In the genomic region with DNA sequence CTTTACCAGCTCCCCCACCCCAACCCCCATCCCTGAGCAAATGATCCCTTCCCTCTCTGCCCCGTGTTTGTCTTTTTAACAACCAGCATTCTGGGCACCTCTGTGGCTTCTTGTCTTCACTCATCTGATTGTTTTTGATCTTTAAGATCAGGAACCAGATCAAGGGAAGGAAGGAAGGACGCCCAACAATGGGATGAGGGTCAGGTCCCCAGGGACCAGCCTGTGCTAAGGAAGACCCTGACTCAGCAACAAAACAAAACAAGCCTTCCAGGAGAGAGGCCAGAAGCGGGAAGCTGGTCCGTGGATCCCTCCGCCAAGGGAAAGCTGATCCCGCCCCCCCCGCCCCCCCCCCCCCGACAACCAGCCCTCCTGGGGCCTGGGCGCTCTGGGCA, we compare ENCODE assay signal across 9 mouse cellular contexts. TPM values are rescaled to one million over a fixed set of nuclear protein-coding genes. Genes with fewer than 3 reads are reported as not detected.
DNase-seq lines count a peak whose midpoint lies in the region; ATAC-seq lines count a peak whose summit lies in the region.
"Had no signal": no experiment of that assay in that cellular context is flagged by ENCODE, and none has a peak within 500 bp of the region (broad histone marks: within the 10 kb centered on the region; RNA-seq: fewer than 3 reads in every experiment).

No protein-coding gene starts in this region.

- H3K27me3 ChIP-seq in heart, embryonic 16.5 days (ENCODE audit: control insufficient read depth, insufficient read depth, low read length): no peaks in the 10 kb centered on the region
- H3K27me3 ChIP-seq in hindbrain, embryonic 16.5 days (replicated peaks; ENCODE audit: control insufficient read depth, insufficient read depth, low read length): no peaks in the 10 kb centered on the region
- no peaks in the 10 kb centered on the region for H3K27me3 ChIP-seq in midbrain, embryonic 12.5 days

- peak overlapping the region; percentile 69 for H3K9ac ChIP-seq in heart, embryonic 16.5 days (ENCODE audit: low read length)
- peak overlapping the region; percentile 47 for H3K9ac ChIP-seq in hindbrain, embryonic 16.5 days (ENCODE audit: low read depth, low read length)
- peak overlapping the region; percentile 38 for H3K9ac ChIP-seq in midbrain, embryonic 12.5 days (replicated peaks)

- no peaks in the 10 kb centered on the region for H3K9me3 ChIP-seq in heart, embryonic 16.5 days (replicated peaks; ENCODE audit: control insufficient read depth, low read length)
- H3K9me3 ChIP-seq in hindbrain, embryonic 16.5 days (ENCODE audit: control insufficient read depth, low read length): no peaks in the 10 kb centered on the region
- H3K9me3 ChIP-seq in midbrain, embryonic 12.5 days: 0 out of 2 replicates have a peak, but pooled peaks cover 5% of the 10 kb centered on the region

- WGBS in heart, embryonic 16.5 days: 11% methylated on average over 8 of the region's 9 CpGs
- WGBS in hindbrain, embryonic 16.5 days: 8% methylated on average over 5 of the region's 9 CpGs
- WGBS in midbrain, embryonic 12.5 days: 4% methylated on average over 5 of the region's 9 CpGs

- H3K4me1 ChIP-seq in heart, embryonic 16.5 days (ENCODE audit: control insufficient read depth, insufficient read depth, low read length): peaks cover 13% of the 10 kb centered on the region
- peaks cover 11% of the 10 kb centered on the region for H3K4me1 ChIP-seq in hindbrain, embryonic 16.5 days (ENCODE audit: control insufficient read depth, insufficient read depth, low read depth, low read length)
- peaks cover 15% of the 10 kb centered on the region for H3K4me1 ChIP-seq in midbrain, embryonic 12.5 days

- peak overlapping the region; percentile 46 for H3K4me3 ChIP-seq in heart, embryonic 16.5 days (ENCODE audit: low read length)
- H3K4me3 ChIP-seq in hindbrain, embryonic 16.5 days (ENCODE audit: low read length): peak overlapping the region; percentile 32
- H3K4me3 ChIP-seq in midbrain, embryonic 12.5 days: peak overlapping the region; percentile 27

- no peaks in the 10 kb centered on the region for H3K36me3 ChIP-seq in heart, embryonic 16.5 days (ENCODE audit: control insufficient read depth, insufficient read depth)
- H3K36me3 ChIP-seq in hindbrain, embryonic 16.5 days (ENCODE audit: control insufficient read depth, insufficient read depth, low read length): peaks cover 3% of the 10 kb centered on the region; the same call in 1 of the 2 replicates
- H3K36me3 ChIP-seq in midbrain, embryonic 12.5 days: no peaks in the 10 kb centered on the region

- intact Hi-C loops in heart, postnatal 10 days (cut with DNase I): loop anchor here (5.0 kb wide), 1 partner anchor 133 kb away; the partner anchor contains the start of gene Sgsm1
- intact Hi-C loops in gastrocnemius, postnatal 36 days (cut with DNase I): no loop called here

- ATAC-seq in heart, embryonic 16.5 days (replicated peaks; ENCODE audit: extremely low read depth, insufficient read depth, low FRiP score): no peak
- ATAC-seq in hindbrain, embryonic 16.5 days: peak; percentile 13
- no peak for ATAC-seq in midbrain, embryonic 12.5 days (ENCODE audit: low FRiP score, low read depth)
- no peak for ATAC-seq in monocyte, adult 5-6 weeks (replicated peaks; ENCODE audit: insufficient number of reproducible peaks, low FRiP score, low TSS enrichment, poor library complexity, severe bottlenecking)

- DNase-seq in heart, postnatal 10 days: no peak
- peak; percentile 56 for DNase-seq in embryo, embryonic 10.5 days (ENCODE audit: low spot score)
- no peak for DNase-seq in urinary bladder, adult 18-20 months (ENCODE audit: low spot score in 2 of 2)
- DNase-seq in gastrocnemius, postnatal 36 days: no peak

- H3K27ac ChIP-seq in heart, embryonic 16.5 days (ENCODE audit: low read length): peak overlapping the region; percentile 19; the same call in 1 of the 2 replicates
- peak overlapping the region; percentile 77 for H3K27ac ChIP-seq in hindbrain, embryonic 16.5 days (ENCODE audit: low read depth, low read length)
- H3K27ac ChIP-seq in midbrain, embryonic 12.5 days (replicated peaks): peak overlapping the region; percentile 71

- peak overlapping the region; percentile 72 for H3K4me2 ChIP-seq in heart, embryonic 16.5 days (ENCODE audit: low read depth, low read length)
- H3K4me2 ChIP-seq in hindbrain, embryonic 16.5 days (ENCODE audit: low read length): peak overlapping the region; percentile 62
- peak overlapping the region; percentile 49 for H3K4me2 ChIP-seq in midbrain, embryonic 12.5 days (replicated peaks)

RNA-seq across cellular contexts. Expression of gene 2900026A02Rik, which starts 41.6 kb away (rescaled TPM):
- 14.9 and 16.4 TPM in 2 replicates for polyA plus RNA-seq in heart, embryonic 16.5 days (2015; fragmentation: Nextera tagmentation; extraction: Ambion mirVana)
- total RNA-seq in heart, postnatal 10 days (2021): 10 to 100 TPM; 46.9 to 51.4 TPM
- 4.3 and 4.8 TPM in 2 replicates for polyA plus RNA-seq in hindbrain, embryonic 16.5 days (2015; fragmentation: Nextera tagmentation; extraction: Ambion mirVana)
- polyA plus RNA-seq in midbrain, embryonic 12.5 days (2016; fragmentation: Nextera tagmentation; extraction: Ambion mirVana): 2.9 and 3.1 TPM in 2 replicates
- 3.3 to 5.9 TPM (median 3.7 TPM) in 3 replicates for total RNA-seq in monocyte, adult 5-6 weeks (2017)
- total RNA-seq in gastrocnemius, postnatal 36 days (2021): 10 to 100 TPM; 22.3 to 23.0 TPM

RNA-seq across cellular contexts. Expression of gene Tmem211, which starts 47.3 kb away (rescaled TPM):
- polyA plus RNA-seq in heart, embryonic 16.5 days (2015; fragmentation: Nextera tagmentation; extraction: Ambion mirVana): not detected in 2 replicates
- total RNA-seq in heart, postnatal 10 days (2021): not detected
- polyA plus RNA-seq in hindbrain, embryonic 16.5 days (2015; fragmentation: Nextera tagmentation; extraction: Ambion mirVana): not detected in 2 replicates
- 0.12 and 0.13 TPM in 2 replicates for polyA plus RNA-seq in midbrain, embryonic 12.5 days (2016; fragmentation: Nextera tagmentation; extraction: Ambion mirVana)
- not detected in 3 replicates for total RNA-seq in monocyte, adult 5-6 weeks (2017)
- not detected for total RNA-seq in gastrocnemius, postnatal 36 days (2021)
- polyA plus RNA-seq: testis, adult 2 months had no signal

Comparison
In these comparisons a context has a peak if more than half of its experiments do, and no peak if none do; other contexts are left out.
1. H3K27ac ChIP-seq: peak in every context shown above with its lines; median percentile 77 in hindbrain, embryonic 16.5 days; 71 in midbrain, embryonic 12.5 days; 19 in heart, embryonic 16.5 days.